Mouse (Mus musculus): ENCODE results near the gene Nr2f1. TPM values are rescaled to one million over a fixed set of nuclear protein-coding genes. Genes with fewer than 3 reads are reported as not detected.

Gene Nr2f1
- polyA plus RNA-seq, 1 experiment, result 0.14 TPM

DNA sequence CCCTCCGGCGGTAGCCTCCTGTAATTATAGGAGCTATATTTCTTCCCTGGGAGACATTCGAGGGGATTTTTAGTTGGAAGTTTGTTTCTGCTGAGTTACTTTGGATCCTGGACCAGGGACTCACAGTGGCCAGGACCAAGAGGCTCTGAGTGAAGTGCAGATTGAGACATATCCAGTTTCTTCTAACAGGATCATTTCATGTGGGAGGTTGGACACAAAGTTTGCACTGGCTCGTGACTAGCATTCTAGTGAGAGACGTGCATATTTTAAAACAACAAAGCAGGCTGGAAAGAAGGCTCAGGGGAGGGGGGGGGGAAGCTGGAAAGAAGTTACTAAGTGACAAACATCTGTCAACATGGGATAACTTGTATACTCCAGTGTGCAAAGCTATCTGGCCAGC is 16.6 kb downstream of the Nr2f1 start:
- peaks cover 12% of the 10 kb centered on the region for H3K4me1 ChIP-seq (ENCODE audit: control insufficient read depth, insufficient read depth, low read length)
- peaks cover 4% of the 10 kb centered on the region; the same call in 1 of the 2 replicates for H3K27me3 ChIP-seq (ENCODE audit: control insufficient read depth, insufficient read depth, low read length)
- TF ChIP-seq POLR2A (IDR thresholded peaks at IDR 0.05; ENCODE audit: control insufficient read depth, low read depth, low read length), result no peak
- TF ChIP-seq CTCF (IDR thresholded peaks at IDR 0.05; ENCODE audit: control insufficient read depth, insufficient read depth, insufficient replicate concordance, low read depth, low read length), result no peak
- no peak overlapping the region for H3K4me3 ChIP-seq (ENCODE audit: control insufficient read depth, low read depth, low read length)
- H3K27ac ChIP-seq (ENCODE audit: control insufficient read depth, insufficient read depth, low read depth, low read length), result no peak overlapping the region
- H3K36me3 ChIP-seq (ENCODE audit: control insufficient read depth, insufficient read depth, low read length), result no peaks in the 10 kb centered on the region

DNA sequence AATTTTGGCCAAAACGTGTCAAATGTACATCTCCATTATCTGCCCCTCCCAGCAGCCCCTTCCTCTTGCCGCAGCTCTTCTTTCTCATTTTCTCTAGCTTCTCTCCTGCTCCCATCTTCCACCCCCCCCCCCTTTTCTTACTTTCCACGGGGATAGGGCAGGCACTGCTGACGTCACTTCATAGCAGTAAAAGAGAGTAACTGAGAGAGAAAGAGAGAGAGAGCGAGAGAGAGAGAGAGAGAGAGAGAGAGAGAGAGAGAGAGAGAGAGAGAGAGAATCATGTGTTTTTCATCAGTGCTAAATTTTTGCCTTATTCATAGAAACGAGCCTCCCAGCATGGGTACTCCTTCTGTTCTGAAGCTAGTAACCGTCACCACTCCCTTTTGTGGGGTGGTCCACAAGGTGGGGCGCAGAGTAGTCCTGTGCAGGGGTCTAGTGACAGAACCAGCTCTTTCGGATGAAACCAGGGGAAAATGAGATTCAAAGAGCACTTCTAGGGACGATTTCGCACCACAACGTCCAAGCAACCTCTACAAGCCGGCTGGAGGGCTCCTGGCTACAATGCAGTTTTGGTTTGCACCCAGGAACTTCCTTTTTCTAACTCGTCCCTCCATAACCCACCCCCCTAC is 17.5 kb downstream of the Nr2f1 start:
- Histone ChIP-seq H3K4me1 (ENCODE audit: control insufficient read depth, insufficient read depth, low read length) (peaks cover 12% of the 10 kb centered on the region), H3K27ac (ENCODE audit: control insufficient read depth, insufficient read depth, low read depth, low read length) (no peak overlapping the region), H3K36me3 (ENCODE audit: control insufficient read depth, insufficient read depth, low read length) (no peaks in the 10 kb centered on the region), H3K4me3 (ENCODE audit: control insufficient read depth, low read depth, low read length) (no peak overlapping the region), H3K27me3 (ENCODE audit: control insufficient read depth, insufficient read depth, low read length) (peaks cover 4% of the 10 kb centered on the region; the same call in 1 of the 2 replicates)
- TF ChIP-seq POLR2A (IDR thresholded peaks at IDR 0.05; ENCODE audit: control insufficient read depth, low read depth, low read length) (no peak), CTCF (IDR thresholded peaks at IDR 0.05; ENCODE audit: control insufficient read depth, insufficient read depth, insufficient replicate concordance, low read depth, low read length) (no peak)

DNA sequence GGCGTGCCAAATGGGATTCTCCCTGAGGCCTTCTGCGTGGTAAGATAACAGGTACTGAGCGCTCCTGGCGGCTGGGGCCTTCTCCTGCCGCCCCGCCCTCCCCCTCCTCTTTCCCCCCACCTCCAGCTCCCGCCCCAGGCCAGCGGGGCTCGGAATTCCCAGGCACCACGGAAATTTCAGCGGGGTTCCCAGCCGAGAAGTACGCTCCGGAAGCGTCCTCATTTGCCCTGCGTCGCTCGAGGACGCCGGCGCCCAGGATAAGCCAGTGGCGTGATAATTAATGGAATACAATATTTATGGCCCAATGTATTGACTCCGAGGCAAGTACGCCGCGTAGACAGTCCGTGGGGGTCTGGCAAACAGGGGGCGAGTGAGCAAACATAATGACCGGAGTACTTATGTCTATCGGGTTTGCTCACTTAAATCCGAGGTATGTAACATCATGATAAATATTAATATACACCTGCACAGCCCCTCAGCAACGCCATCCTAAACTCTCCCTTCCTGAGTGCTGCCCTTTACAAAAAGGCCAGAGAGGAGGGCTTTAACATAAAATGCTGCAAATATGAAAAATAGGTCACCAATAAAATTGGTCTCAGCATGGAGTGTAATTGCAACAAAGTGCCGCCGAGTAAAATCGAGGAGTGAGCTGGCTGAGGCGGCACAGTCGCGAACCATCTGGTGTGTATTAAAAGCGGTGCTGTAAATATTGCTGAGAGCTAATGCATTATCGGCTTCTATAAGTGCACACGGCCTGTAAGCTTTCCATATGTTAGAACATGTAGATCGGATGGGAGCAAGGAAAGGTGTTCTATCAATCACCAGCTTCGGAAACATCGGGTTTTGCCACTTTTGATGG is 18.3 kb downstream of the Nr2f1 start:
- TF ChIP-seq POLR2A (IDR thresholded peaks at IDR 0.05; ENCODE audit: control insufficient read depth, low read depth, low read length) (no peak), CTCF (IDR thresholded peaks at IDR 0.05; ENCODE audit: control insufficient read depth, insufficient read depth, insufficient replicate concordance, low read depth, low read length) (no peak)
- Histone ChIP-seq H3K36me3 (ENCODE audit: control insufficient read depth, insufficient read depth, low read length) (no peaks in the 10 kb centered on the region), H3K27me3 (ENCODE audit: control insufficient read depth, insufficient read depth, low read length) (peaks cover 4% of the 10 kb centered on the region; the same call in 1 of the 2 replicates), H3K4me3 (ENCODE audit: control insufficient read depth, low read depth, low read length) (peak overlapping the region; percentile 21), H3K27ac (ENCODE audit: control insufficient read depth, insufficient read depth, low read depth, low read length) (no peak overlapping the region), H3K4me1 (ENCODE audit: control insufficient read depth, insufficient read depth, low read length) (peaks cover 12% of the 10 kb centered on the region)

DNA sequence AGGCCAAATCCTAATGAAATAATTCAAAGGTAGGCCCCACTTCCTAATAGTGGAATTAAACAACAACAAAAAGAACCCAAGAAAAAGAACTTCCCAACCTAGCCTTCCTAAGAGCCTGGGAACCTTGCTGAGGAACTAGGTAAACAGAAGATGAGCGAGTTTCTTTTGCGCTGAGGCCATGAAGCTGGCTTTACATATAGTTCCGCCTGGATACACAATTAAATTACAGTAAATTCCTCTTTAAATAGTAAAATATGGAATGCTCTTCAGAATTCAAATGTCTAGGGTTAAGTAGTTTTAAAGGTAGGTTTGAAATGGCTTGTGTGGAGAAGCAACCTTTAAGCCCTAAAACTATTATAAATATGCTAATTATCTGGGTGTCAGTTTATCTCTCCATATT is 19.3 kb downstream of the Nr2f1 start:
- TF ChIP-seq POLR2A (IDR thresholded peaks at IDR 0.05; ENCODE audit: control insufficient read depth, low read depth, low read length) (no peak), CTCF (IDR thresholded peaks at IDR 0.05; ENCODE audit: control insufficient read depth, insufficient read depth, insufficient replicate concordance, low read depth, low read length) (no peak)
- Histone ChIP-seq H3K4me3 (ENCODE audit: control insufficient read depth, low read depth, low read length) (no peak overlapping the region), H3K36me3 (ENCODE audit: control insufficient read depth, insufficient read depth, low read length) (no peaks in the 10 kb centered on the region), H3K4me1 (ENCODE audit: control insufficient read depth, insufficient read depth, low read length) (peaks cover 12% of the 10 kb centered on the region), H3K27me3 (ENCODE audit: control insufficient read depth, insufficient read depth, low read length) (peaks cover 4% of the 10 kb centered on the region; the same call in 1 of the 2 replicates), H3K27ac (ENCODE audit: control insufficient read depth, insufficient read depth, low read depth, low read length) (no peak overlapping the region)

DNA sequence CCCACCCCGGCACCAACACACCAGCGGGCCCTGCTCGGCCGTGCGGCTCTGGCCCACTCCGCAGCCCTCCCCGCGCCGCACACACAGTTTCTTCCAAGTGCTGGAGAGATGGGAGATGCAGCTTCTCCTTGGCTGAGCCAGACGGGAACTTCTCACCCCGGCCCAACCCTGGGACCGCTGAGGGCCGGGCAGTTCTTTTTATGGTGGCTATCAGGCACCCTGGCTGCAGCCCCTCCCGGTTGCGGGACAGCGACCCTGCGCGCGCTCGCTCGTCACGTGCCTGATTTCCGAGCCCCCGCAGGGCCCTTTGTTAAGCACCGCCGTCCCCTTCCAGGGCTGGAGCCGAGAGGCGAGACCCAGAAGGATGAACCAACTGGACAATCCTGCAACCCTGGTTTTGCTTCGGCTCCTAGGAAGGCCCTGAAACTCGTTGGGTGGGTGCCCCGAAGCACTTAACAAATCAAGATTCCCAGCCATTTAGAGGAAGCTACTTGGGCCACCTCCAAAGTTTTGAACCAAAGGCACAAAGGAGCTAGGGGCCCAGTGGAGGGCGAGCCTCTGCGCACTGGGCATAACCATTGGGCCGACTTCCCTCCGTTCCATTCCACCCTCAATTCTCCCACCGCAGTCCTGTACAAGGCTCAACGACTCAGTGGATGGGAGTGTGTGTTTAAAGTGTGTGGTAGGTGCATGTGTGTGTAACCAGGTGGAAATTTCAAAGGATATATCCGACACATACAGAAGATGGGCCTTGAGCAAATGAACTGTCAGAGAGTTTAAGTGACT is 20.1 kb downstream of the Nr2f1 start:
- Histone ChIP-seq H3K36me3 (ENCODE audit: control insufficient read depth, insufficient read depth, low read length) (no peaks in the 10 kb centered on the region), H3K27me3 (ENCODE audit: control insufficient read depth, insufficient read depth, low read length) (peaks cover 4% of the 10 kb centered on the region; the same call in 1 of the 2 replicates), H3K4me1 (ENCODE audit: control insufficient read depth, insufficient read depth, low read length) (peaks cover 12% of the 10 kb centered on the region), H3K4me3 (ENCODE audit: control insufficient read depth, low read depth, low read length) (peak overlapping the region; percentile 20), H3K27ac (ENCODE audit: control insufficient read depth, insufficient read depth, low read depth, low read length) (no peak overlapping the region)
- TF ChIP-seq CTCF (IDR thresholded peaks at IDR 0.05; ENCODE audit: control insufficient read depth, insufficient read depth, insufficient replicate concordance, low read depth, low read length) (no peak), POLR2A (IDR thresholded peaks at IDR 0.05; ENCODE audit: control insufficient read depth, low read depth, low read length) (no peak)

DNA sequence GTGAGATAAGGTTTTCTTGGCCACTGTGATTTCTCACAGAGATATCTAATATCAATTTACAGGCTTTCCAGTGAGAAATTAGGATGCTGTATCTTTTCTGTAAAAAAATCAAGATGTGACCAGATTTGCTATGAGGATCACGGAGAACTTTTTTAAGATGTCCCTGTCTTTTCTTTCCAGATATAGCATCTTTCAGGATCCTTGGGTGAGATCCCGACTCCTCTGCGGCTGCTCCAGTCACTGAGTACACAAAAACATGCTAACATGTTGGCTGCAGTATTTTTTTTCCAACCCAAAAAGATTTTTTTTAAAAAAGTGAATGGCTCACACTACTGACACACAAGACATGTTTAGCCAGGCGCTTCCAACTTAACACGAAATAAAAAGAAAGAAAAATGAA is 20.8 kb downstream of the Nr2f1 start:
- H3K4me1 ChIP-seq (ENCODE audit: control insufficient read depth, insufficient read depth, low read length), result peaks cover 12% of the 10 kb centered on the region
- H3K4me3 ChIP-seq (ENCODE audit: control insufficient read depth, low read depth, low read length), result no peak overlapping the region
- H3K27ac ChIP-seq (ENCODE audit: control insufficient read depth, insufficient read depth, low read depth, low read length), result no peak overlapping the region
- TF ChIP-seq POLR2A (IDR thresholded peaks at IDR 0.05; ENCODE audit: control insufficient read depth, low read depth, low read length), result no peak
- TF ChIP-seq CTCF (IDR thresholded peaks at IDR 0.05; ENCODE audit: control insufficient read depth, insufficient read depth, insufficient replicate concordance, low read depth, low read length), result no peak
- peaks cover 4% of the 10 kb centered on the region; the same call in 1 of the 2 replicates for H3K27me3 ChIP-seq (ENCODE audit: control insufficient read depth, insufficient read depth, low read length)
- H3K36me3 ChIP-seq (ENCODE audit: control insufficient read depth, insufficient read depth, low read length), result no peaks in the 10 kb centered on the region

All from testis, adult 2 months (tissue).